Mouse (Mus musculus): ENCODE results near the gene Wdfy3. TPM values are rescaled to one million over a fixed set of nuclear protein-coding genes. Genes with fewer than 3 reads are reported as not detected.
"Not testable (repeated sequence)": the region's sequence is repeated elsewhere in the genome, so short reads cannot be mapped to it uniquely, and the experiment has no call there.

Wdfy3 gene
- polyA plus RNA-seq, 1 experiment from 2014 or later, result 26.3 TPM

DNA sequence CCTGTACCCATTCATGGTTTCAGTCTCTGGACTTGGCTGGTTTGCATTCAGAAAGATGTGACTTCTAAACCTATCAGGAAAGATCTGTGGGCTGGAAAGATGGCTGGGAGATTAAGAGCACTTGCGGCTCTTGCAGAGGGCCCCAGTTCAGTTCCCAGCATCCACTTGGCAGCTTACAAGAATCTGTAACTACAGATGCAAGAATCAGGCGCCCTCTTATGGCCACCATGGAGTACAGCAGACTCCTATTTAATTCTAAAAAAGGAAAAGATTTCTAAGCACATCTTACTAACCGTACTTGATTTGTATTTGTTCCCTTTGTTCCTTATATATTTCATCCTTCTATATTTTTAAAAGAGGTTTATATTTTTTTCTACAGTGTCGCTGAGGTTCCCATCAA is 137.7 kb downstream of the Wdfy3 start:
- no peak overlapping the region for H3K4me3 ChIP-seq
- H3K27me3 ChIP-seq, result no peaks in the 10 kb centered on the region
- peaks cover 49% of the 10 kb centered on the region for H3K36me3 ChIP-seq
- H3K4me2 ChIP-seq (replicated peaks), result no peak overlapping the region
- no peaks in the 10 kb centered on the region for H3K9me3 ChIP-seq
- no peak for ATAC-seq (replicated peaks)
- no peak overlapping the region for H3K27ac ChIP-seq (replicated peaks)
- WGBS, result 64% methylated on average over 4 of the region's 4 CpGs
- no peak overlapping the region for H3K9ac ChIP-seq (replicated peaks)
- peaks cover 6% of the 10 kb centered on the region; the same call in 1 of the 2 replicates for H3K4me1 ChIP-seq

DNA sequence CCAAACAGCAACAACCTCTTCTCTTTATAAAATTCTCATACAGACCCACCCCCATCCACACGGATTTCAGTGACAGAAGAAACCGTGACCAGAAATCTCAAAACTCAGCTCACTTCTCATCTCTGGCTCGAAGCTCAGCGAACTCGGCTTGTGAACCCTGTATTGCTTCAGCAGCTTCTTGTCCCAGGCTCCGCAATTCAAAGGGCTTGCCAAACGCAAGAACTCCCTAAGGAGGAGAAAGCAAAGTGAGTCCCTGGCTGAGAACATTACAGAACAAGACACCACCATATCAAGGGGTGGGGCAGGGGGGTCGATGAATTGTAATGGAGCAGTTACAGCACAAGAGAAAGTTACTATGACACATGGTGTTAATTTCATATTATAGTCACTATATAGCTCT is 143.4 kb downstream of the Wdfy3 start:
- WGBS, result 93% methylated on average over 8 of the region's 8 CpGs
- H3K36me3 ChIP-seq, result peaks cover 69% of the 10 kb centered on the region

DNA sequence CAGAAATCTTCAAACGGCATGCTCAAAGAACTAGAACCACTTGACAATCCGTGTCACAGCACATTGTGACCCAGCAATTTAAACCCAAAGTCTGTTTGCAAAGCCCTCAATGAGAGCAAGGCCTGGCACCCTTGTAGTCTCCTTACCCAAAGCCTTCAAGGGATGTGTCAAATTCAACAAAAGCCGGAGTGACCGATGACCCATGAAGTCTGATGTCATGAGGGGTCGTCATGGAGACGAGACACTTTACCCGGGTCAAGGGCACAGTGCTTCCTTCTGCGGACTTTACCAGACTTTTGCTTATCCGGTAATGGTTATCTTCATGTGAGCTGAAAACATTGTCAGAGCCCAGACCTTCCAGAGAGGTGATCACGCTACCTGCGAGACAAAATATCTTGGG is 146.0 kb downstream of the Wdfy3 start:
- no peak overlapping the region for H3K4me2 ChIP-seq (replicated peaks)
- no peak for ATAC-seq (replicated peaks)
- H3K27me3 ChIP-seq, result no peaks in the 10 kb centered on the region
- H3K27ac ChIP-seq (replicated peaks), result no peak overlapping the region
- H3K4me3 ChIP-seq, result no peak overlapping the region
- H3K36me3 ChIP-seq, result peaks cover 77% of the 10 kb centered on the region
- no peaks in the 10 kb centered on the region for H3K4me1 ChIP-seq
- 80% methylated on average over 11 of the region's 11 CpGs for WGBS
- no peak overlapping the region for H3K9ac ChIP-seq (replicated peaks)
- H3K9me3 ChIP-seq, result no peaks in the 10 kb centered on the region

More for the DNA sequence above, 143.4 kb downstream of the Wdfy3 start:
- no peak for ATAC-seq (replicated peaks)
- no peak overlapping the region for H3K27ac ChIP-seq (replicated peaks)
- H3K4me2 ChIP-seq (replicated peaks), result no peak overlapping the region
- H3K4me1 ChIP-seq, result no peaks in the 10 kb centered on the region
- H3K9ac ChIP-seq (replicated peaks), result no peak overlapping the region
- H3K27me3 ChIP-seq, result no peaks in the 10 kb centered on the region
- H3K9me3 ChIP-seq, result no peaks in the 10 kb centered on the region
- H3K4me3 ChIP-seq, result no peak overlapping the region

DNA sequence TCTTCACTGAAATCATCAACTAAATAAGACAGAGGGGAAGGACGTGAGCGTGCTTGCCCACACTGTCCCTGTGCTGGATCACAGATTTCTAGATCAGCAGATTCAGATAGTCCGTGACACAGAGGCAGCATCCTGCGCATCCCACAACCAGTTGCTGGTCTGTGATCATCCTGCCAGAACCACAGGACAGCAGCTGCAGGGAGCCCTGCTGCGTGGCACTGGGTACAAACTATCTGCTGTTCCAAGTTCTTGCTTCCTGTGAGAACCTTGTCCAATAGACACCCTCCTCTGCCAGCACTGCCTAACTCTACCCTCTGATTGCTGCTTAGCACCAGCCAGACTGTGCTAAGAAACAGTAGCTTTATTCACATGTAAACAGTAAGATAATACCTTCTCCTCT is 150.2 kb downstream of the Wdfy3 start:
- H3K27me3 ChIP-seq, result no peaks in the 10 kb centered on the region
- WGBS, result 97% methylated on average over 5 of the region's 5 CpGs
- H3K4me2 ChIP-seq (replicated peaks), result no peak overlapping the region
- no peaks in the 10 kb centered on the region for H3K9me3 ChIP-seq
- H3K27ac ChIP-seq (replicated peaks), result no peak overlapping the region
- H3K36me3 ChIP-seq, result peaks cover 82% of the 10 kb centered on the region
- no peak for ATAC-seq (replicated peaks)
- no peaks in the 10 kb centered on the region for H3K4me1 ChIP-seq
- H3K9ac ChIP-seq (replicated peaks), result no peak overlapping the region
- H3K4me3 ChIP-seq, result no peak overlapping the region

DNA sequence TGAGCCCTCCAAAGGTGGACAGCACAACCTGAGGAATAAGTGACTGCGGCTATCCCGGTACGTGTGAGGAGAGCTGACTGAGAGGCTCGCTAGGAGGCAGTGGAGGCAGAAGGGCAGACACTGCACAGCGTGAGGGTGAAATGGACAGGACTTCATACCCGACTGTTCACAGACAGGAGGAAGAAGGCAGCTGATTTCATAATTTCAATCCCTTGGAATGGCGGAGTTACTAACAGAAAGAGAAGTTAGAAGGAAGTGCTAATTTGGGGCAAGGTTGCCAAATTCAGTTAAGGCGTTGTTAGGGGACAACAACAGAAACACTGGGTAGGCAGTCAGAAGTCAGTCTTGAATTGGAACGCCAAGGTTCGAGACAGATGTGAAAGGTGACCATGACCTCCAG is 160.3 kb downstream of the Wdfy3 start:
- no peak overlapping the region for H3K4me2 ChIP-seq (replicated peaks)
- no peaks in the 10 kb centered on the region for H3K9me3 ChIP-seq
- no peak overlapping the region for H3K9ac ChIP-seq (replicated peaks)
- ATAC-seq (replicated peaks), result no peak
- 96% methylated on average over 10 of the region's 10 CpGs for WGBS
- H3K36me3 ChIP-seq, result peaks cover 83% of the 10 kb centered on the region
- no peak overlapping the region for H3K27ac ChIP-seq (replicated peaks)
- H3K4me3 ChIP-seq, result no peak overlapping the region
- no peaks in the 10 kb centered on the region for H3K27me3 ChIP-seq
- no peaks in the 10 kb centered on the region for H3K4me1 ChIP-seq

DNA sequence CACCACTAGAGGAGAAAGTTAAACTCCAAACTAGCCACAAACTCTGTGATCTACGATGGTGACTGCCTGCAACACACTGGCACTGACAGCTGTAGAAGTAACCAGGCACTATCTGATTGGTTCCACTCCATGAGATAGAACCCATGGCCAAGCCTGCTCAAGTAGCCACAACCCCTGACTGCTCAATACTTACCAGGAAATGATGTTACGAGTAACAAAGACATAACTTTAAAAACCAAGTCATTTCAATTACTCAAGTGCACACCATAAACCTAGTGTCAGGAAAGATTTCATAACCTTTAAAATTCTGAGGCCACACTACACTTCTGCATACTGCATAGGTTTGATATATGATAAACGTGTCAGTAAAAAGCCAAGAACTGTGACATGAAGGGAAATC is 164.1 kb downstream of the Wdfy3 start:
- no peaks in the 10 kb centered on the region for H3K27me3 ChIP-seq
- WGBS, result 98% methylated on average over 3 of the region's 3 CpGs
- peaks cover 85% of the 10 kb centered on the region for H3K36me3 ChIP-seq
- H3K27ac ChIP-seq (replicated peaks), result no peak overlapping the region
- no peaks in the 10 kb centered on the region for H3K4me1 ChIP-seq
- no peak overlapping the region for H3K9ac ChIP-seq (replicated peaks)
- no peaks in the 10 kb centered on the region for H3K9me3 ChIP-seq
- ATAC-seq (replicated peaks), result no peak
- no peak overlapping the region for H3K4me3 ChIP-seq
- no peak overlapping the region for H3K4me2 ChIP-seq (replicated peaks)

DNA sequence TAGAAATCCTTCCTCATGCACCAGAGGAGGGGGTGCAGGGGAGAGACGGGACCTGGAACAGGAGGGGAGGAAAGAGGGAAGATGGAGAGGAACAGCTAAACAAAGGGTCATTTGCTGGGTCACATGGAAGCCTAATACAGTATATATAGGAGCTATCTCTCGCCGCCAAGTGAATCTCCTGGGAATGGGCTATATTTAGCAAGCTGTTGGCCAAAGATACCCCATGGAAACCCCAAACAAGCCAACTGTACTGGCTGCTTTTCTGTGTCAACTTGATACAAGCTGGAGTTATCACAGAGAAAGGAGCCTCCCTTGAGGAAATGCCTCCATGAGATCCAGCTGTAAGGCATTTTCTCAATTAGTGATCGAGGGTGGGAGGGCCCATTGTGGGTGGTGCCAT is 164.9 kb downstream of the Wdfy3 start:
- ATAC-seq (replicated peaks); H3K9me3 ChIP-seq; H3K9ac ChIP-seq (replicated peaks); H3K27ac ChIP-seq (replicated peaks); H3K4me3 ChIP-seq; H3K4me2 ChIP-seq (replicated peaks); H3K27me3 ChIP-seq; H3K4me1 ChIP-seq: not testable (repeated sequence)
- peaks cover 84% of the 10 kb centered on the region for H3K36me3 ChIP-seq
- WGBS, result 91% methylated on average over 4 of the region's 4 CpGs

DNA sequence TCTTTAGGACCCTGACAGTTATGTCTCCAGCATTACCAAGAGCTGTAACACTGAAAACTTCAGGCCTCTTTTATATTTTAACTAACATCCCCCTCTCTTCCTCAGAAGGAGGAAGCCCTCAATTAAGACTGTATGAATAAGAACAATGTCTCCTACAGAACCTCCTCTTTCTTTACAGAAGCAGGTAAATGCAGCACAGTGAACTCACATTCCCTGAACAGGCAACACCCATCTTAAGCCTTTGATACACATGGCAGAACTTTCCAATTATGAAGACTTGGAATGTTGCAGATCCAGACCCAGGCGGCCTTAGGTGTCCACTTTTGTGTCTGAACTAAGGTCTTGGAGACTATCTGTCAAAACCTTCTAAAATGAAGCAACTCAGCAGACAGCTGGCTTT is 167.0 kb downstream of the Wdfy3 start:
- Histone ChIP-seq H3K4me3 (no peak overlapping the region), H3K9me3 (no peaks in the 10 kb centered on the region), H3K27ac (replicated peaks) (no peak overlapping the region), H3K4me2 (replicated peaks) (no peak overlapping the region), H3K36me3 (peaks cover 83% of the 10 kb centered on the region), H3K27me3 (no peaks in the 10 kb centered on the region), H3K9ac (replicated peaks) (no peak overlapping the region), H3K4me1 (no peaks in the 10 kb centered on the region)
- WGBS, result 83% methylated on average over 1 of the region's 1 CpGs
- ATAC-seq (replicated peaks), result no peak

DNA sequence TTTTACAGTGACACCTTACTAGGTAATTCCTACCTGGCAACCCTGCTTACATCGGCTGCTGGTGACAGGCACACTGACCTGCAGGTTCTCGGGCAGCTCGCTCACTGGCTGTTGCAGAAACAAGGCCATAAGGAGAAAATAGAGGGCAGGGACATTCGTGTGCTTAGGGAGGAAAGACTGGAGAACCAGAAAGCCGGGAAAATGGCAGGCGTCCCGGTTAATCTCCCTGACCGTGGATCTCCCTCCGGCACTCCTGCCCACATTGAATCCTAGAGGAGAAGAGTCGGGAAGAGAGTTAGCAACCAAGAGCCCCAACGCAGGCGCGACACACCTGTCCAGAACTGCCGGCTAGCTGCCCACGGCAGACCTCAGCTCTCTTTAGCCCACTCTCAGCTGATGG is 169.7 kb downstream of the Wdfy3 start:
- H3K27ac ChIP-seq (replicated peaks), result no peak overlapping the region
- peaks cover 79% of the 10 kb centered on the region for H3K36me3 ChIP-seq
- H3K27me3 ChIP-seq, result no peaks in the 10 kb centered on the region
- no peak overlapping the region for H3K4me3 ChIP-seq
- 95% methylated on average over 15 of the region's 15 CpGs for WGBS
- no peaks in the 10 kb centered on the region for H3K9me3 ChIP-seq
- ATAC-seq (replicated peaks), result no peak
- H3K4me2 ChIP-seq (replicated peaks), result no peak overlapping the region
- no peaks in the 10 kb centered on the region for H3K4me1 ChIP-seq
- no peak overlapping the region for H3K9ac ChIP-seq (replicated peaks)

DNA sequence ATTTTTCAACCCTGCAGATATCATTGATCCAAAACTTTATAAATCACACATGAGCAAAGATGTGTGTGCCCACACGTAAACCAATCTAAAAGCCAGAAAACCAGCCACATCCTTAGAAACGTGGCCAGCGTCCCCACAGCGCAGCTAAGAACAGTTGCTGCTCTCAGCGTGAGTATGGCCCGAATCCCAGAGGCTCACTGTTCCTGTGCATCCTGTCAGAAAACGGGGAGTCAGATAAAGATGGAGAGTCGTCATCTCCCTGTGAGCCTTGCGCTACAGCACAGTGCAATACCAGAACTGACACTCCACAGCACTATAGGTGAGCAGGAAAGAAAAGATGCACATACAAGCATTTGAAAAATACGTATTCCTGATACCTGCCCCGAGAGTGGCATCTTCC is 172.9 kb downstream of the Wdfy3 start:
- H3K9me3 ChIP-seq, result no peaks in the 10 kb centered on the region
- peaks cover 82% of the 10 kb centered on the region for H3K36me3 ChIP-seq
- ATAC-seq (replicated peaks), result no peak
- H3K4me3 ChIP-seq, result no peak overlapping the region
- WGBS, result 94% methylated on average over 11 of the region's 11 CpGs
- no peaks in the 10 kb centered on the region for H3K27me3 ChIP-seq
- H3K27ac ChIP-seq (replicated peaks), result no peak overlapping the region
- no peak overlapping the region for H3K9ac ChIP-seq (replicated peaks)
- H3K4me1 ChIP-seq, result no peaks in the 10 kb centered on the region
- H3K4me2 ChIP-seq (replicated peaks), result no peak overlapping the region

DNA sequence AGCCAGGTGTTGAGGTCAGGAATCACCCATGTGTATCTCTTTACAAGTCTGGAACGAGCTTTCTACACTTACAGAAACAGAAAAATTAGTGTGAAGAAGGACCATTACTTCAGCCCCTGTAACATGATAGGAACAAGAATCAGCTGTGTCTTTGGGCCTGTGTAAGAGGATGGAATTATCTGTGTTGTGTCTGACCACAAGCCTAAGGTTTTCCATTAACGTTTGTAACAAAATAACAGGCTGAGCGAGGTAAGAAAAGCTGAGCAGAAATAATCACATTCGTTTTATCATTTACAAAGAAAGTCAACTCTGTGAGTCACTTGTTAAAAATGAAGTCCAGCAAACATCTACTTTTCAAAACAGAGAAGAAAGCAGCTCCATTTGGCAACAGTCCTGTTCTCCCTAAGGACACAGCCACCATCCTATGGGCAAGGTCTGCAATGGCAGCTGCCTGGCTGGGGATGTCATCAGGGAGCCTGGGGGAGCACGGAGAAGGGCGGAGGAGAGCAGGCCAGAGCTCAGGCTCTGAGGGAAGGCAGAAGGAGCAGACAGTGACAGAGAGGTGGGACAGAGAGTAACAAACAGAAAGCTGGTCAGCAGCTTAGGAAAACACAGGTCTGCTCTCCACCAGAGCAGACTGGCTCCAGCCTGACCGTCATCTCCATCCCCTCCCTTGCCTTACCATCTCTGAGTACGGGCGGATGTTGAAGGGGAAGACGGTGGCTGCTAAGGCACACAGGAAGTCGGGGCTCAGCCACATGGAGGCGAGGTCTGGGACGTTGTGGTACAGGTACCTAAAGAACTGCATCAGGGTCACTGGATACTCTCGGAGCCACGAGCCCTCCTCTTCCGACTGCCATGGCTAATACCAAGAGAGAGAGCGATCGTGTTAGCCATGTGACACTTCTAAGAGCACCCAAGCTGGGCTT is 173.7 kb downstream of the Wdfy3 start:
- H3K4me3 ChIP-seq, result no peak overlapping the region
- H3K9me3 ChIP-seq, result no peaks in the 10 kb centered on the region
- H3K27me3 ChIP-seq, result no peaks in the 10 kb centered on the region
- no peak overlapping the region for H3K27ac ChIP-seq (replicated peaks)
- H3K4me2 ChIP-seq (replicated peaks), result no peak overlapping the region
- H3K36me3 ChIP-seq, result peaks cover 80% of the 10 kb centered on the region
- H3K9ac ChIP-seq (replicated peaks), result no peak overlapping the region
- H3K4me1 ChIP-seq, result no peaks in the 10 kb centered on the region
- 92% methylated on average over 18 of the region's 18 CpGs for WGBS
- ATAC-seq (replicated peaks), result no peak

DNA sequence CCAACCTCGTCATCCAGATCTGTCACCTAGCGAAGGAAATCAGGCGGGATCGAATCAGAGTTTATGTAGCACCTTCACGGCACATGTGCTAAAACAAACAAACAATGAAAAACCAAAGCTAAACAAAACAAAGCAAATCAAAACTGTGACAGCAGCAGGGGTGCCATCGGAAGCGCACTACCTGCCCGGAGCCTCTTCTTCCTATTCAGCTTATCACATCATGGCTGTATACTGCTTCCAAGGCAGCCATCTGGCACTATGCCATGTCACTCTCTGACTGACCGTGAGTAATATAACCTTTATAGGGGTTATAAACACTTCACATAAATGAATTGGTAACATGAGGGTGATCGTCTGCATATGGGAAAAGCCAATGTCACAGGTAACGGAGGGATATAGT is 174.6 kb downstream of the Wdfy3 start:
- Histone ChIP-seq H3K9ac (replicated peaks) (no peak overlapping the region), H3K4me2 (replicated peaks) (no peak overlapping the region), H3K36me3 (peaks cover 81% of the 10 kb centered on the region), H3K4me1 (no peaks in the 10 kb centered on the region), H3K9me3 (no peaks in the 10 kb centered on the region), H3K27me3 (no peaks in the 10 kb centered on the region), H3K27ac (replicated peaks) (no peak overlapping the region), H3K4me3 (no peak overlapping the region)
- WGBS, result 89% methylated on average over 11 of the region's 11 CpGs
- no peak for ATAC-seq (replicated peaks)

Measured in forebrain, embryonic 15.5 days (tissue).